Mouse (Mus musculus): ENCODE data around the gene Gli1. TPM values are rescaled to one million over a fixed set of nuclear protein-coding genes. Genes with fewer than 3 reads are reported as not detected.

Gli1 gene
- polyA plus RNA-seq, 1 experiment, result 1.00 TPM

GRCm38 (mm10) chr10:127325454-127326016 is 16.2 kb downstream of the Gli1 start:
- Histone ChIP-seq H3K4me3 (no peak overlapping the region), H3K36me3 (ENCODE audit: control insufficient read depth, insufficient read depth) (no peaks in the 10 kb centered on the region), H3K27me3 (ENCODE audit: control insufficient read depth, insufficient read depth, insufficient read length) (peaks cover 42% of the 10 kb centered on the region), H3ac (ENCODE audit: control insufficient read depth, insufficient read length) (no peak overlapping the region), H3K79me2 (ENCODE audit: control insufficient read depth, insufficient read depth) (no peaks in the 10 kb centered on the region), H3K4me2 (ENCODE audit: low read depth) (no peak overlapping the region)
- no peak for TF ChIP-seq REST (IDR thresholded peaks at IDR 0.05; ENCODE audit: insufficient read depth, insufficient read length)

GRCm38 (mm10) chr10:127324495-127324894 is 17.3 kb downstream of the Gli1 start:
- no peak overlapping the region for H3ac ChIP-seq (ENCODE audit: control insufficient read depth, insufficient read length)
- TF ChIP-seq POLR2AphosphoS2 (IDR thresholded peaks at IDR 0.05; ENCODE audit: insufficient read length, low read depth) (no peak), MYOG (IDR thresholded peaks at IDR 0.05; ENCODE audit: control insufficient read depth in 1 of 3, insufficient read depth in 1 of 3, insufficient read length in 2 of 3, low read depth in 2 of 3) (no peak), USF1 (IDR thresholded peaks at IDR 0.05; ENCODE audit: low read depth) (no peak), REST (IDR thresholded peaks at IDR 0.05; ENCODE audit: insufficient read depth, insufficient read length) (no peak), CEBPB (IDR thresholded peaks at IDR 0.05; ENCODE audit: insufficient read depth, poor library complexity, severe bottlenecking) (no peak), MYOD1 (IDR thresholded peaks at IDR 0.05; ENCODE audit: control insufficient read depth in 1 of 3, insufficient read length in 2 of 3, low read depth in 2 of 3) (no peak), MAX (IDR thresholded peaks at IDR 0.05; ENCODE audit: low read depth) (no peak), TCF3 (IDR thresholded peaks at IDR 0.05; ENCODE audit: insufficient read length, low read depth) (no peak), SRF (IDR thresholded peaks at IDR 0.05; ENCODE audit: control insufficient read depth, insufficient read length, low read depth) (no peak), TCF12 (IDR thresholded peaks at IDR 0.05; ENCODE audit: insufficient read depth, poor library complexity, severe bottlenecking) (no peak), E2F4 (IDR thresholded peaks at IDR 0.05; ENCODE audit: insufficient read depth) (no peak), POLR2A (IDR thresholded peaks at IDR 0.05; ENCODE audit: insufficient read length, low read depth) (no peak)
- no peaks in the 10 kb centered on the region for H3K36me3 ChIP-seq (ENCODE audit: control insufficient read depth, insufficient read depth)
- no peaks in the 10 kb centered on the region for H3K79me2 ChIP-seq (ENCODE audit: control insufficient read depth, insufficient read depth)
- H3K27me3 ChIP-seq (ENCODE audit: control insufficient read depth, insufficient read depth, insufficient read length), result peaks cover 42% of the 10 kb centered on the region
- H3K4me3 ChIP-seq, result no peak overlapping the region
- H3K4me2 ChIP-seq (ENCODE audit: low read depth), result no peak overlapping the region

DNA sequence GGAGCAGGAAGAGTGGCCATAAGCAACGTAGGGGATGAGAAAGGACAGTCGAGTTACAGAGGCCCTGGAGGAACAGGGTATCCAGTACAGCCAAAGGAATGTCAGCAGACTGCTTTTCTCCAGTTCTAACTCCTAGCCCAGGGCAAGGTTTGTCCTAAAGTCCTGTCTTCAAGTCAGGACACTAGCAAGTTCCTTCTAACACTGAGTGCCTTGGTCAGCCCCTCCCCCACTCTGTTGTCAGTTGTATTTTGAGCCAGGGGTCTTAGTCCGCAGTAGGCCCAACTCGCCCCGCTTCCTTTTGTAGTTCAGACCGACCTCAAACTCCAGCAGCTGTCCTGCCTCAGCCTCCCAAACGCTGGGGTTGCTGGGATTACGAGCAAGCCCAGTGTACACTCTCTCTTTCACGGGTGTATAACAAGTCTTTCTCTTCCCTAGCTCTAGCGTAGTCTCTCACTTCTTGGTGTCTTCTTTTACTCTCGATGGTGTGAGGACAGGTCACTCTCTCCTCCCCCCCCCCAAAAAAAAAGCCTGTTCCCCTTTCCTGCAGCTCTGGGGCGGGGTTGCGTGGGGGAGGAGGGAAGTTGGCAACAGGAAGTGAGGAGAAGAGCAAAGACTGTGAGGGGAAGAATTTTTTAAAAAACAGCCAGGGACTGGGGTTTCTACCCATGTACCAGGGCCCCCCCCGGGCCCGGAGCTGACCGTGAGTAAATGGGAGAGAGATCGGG is 18.5 kb downstream of the Gli1 start:
- Histone ChIP-seq H3K79me2 (ENCODE audit: control insufficient read depth, insufficient read depth) (no peaks in the 10 kb centered on the region), H3K36me3 (ENCODE audit: control insufficient read depth, insufficient read depth) (no peaks in the 10 kb centered on the region), H3K4me2 (ENCODE audit: low read depth) (no peak overlapping the region), H3K27me3 (ENCODE audit: control insufficient read depth, insufficient read depth, insufficient read length) (peaks cover 42% of the 10 kb centered on the region), H3K4me3 (no peak overlapping the region), H3ac (ENCODE audit: control insufficient read depth, insufficient read length) (no peak overlapping the region)
- TF ChIP-seq CEBPB (IDR thresholded peaks at IDR 0.05; ENCODE audit: insufficient read depth, poor library complexity, severe bottlenecking) (no peak), MAX (IDR thresholded peaks at IDR 0.05; ENCODE audit: low read depth) (no peak), TCF12 (IDR thresholded peaks at IDR 0.05; ENCODE audit: insufficient read depth, poor library complexity, severe bottlenecking) (no peak), MYOD1 (IDR thresholded peaks at IDR 0.05; ENCODE audit: control insufficient read depth in 1 of 3, insufficient read length in 2 of 3, low read depth in 2 of 3) (no peak), POLR2A (IDR thresholded peaks at IDR 0.05; ENCODE audit: insufficient read length, low read depth) (no peak), REST (IDR thresholded peaks at IDR 0.05; ENCODE audit: insufficient read depth, insufficient read length) (no peak), E2F4 (IDR thresholded peaks at IDR 0.05; ENCODE audit: insufficient read depth) (no peak), USF1 (IDR thresholded peaks at IDR 0.05; ENCODE audit: low read depth) (no peak), MYOG (IDR thresholded peaks at IDR 0.05; ENCODE audit: control insufficient read depth in 1 of 3, insufficient read depth in 1 of 3, insufficient read length in 2 of 3, low read depth in 2 of 3) (no peak), SRF (IDR thresholded peaks at IDR 0.05; ENCODE audit: control insufficient read depth, insufficient read length, low read depth) (no peak), TCF3 (IDR thresholded peaks at IDR 0.05; ENCODE audit: insufficient read length, low read depth) (no peak), POLR2AphosphoS2 (IDR thresholded peaks at IDR 0.05; ENCODE audit: insufficient read length, low read depth) (no peak)

DNA sequence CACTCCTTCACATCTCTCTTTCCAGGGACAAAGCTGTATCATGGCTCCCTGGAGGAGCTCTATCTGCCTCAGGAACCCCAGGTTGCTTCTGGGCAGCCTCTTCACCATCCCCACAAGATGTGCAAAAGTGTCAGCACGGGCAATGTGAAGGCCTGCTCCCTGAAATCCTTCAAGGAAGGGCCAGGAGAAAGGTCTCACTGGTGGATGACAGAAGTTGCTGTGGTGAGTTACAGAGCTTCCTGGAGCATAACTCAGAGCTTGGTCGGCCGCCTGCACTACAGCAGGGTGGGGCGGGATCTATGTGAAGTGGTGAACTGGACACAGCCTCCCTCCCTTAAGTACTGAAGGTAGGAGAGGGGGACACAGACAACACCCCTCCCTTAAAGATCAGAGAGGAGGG is 19.1 kb downstream of the Gli1 start:
- H3K79me2 ChIP-seq (ENCODE audit: control insufficient read depth, insufficient read depth), result no peaks in the 10 kb centered on the region

More for the DNA sequence above, 19.1 kb downstream of the Gli1 start:
- Histone ChIP-seq H3ac (ENCODE audit: control insufficient read depth, insufficient read length) (no peak overlapping the region), H3K27me3 (ENCODE audit: control insufficient read depth, insufficient read depth, insufficient read length) (peaks cover 38% of the 10 kb centered on the region), H3K4me3 (no peak overlapping the region), H3K4me2 (ENCODE audit: low read depth) (no peak overlapping the region), H3K36me3 (ENCODE audit: control insufficient read depth, insufficient read depth) (no peaks in the 10 kb centered on the region)
- TF ChIP-seq E2F4 (IDR thresholded peaks at IDR 0.05; ENCODE audit: insufficient read depth), result no peak
- TF ChIP-seq TCF12 (IDR thresholded peaks at IDR 0.05; ENCODE audit: insufficient read depth, poor library complexity, severe bottlenecking), result no peak
- TF ChIP-seq MYOD1 (IDR thresholded peaks at IDR 0.05; ENCODE audit: control insufficient read depth in 1 of 3, insufficient read length in 2 of 3, low read depth in 2 of 3), result no peak
- TF ChIP-seq POLR2AphosphoS2 (IDR thresholded peaks at IDR 0.05; ENCODE audit: insufficient read length, low read depth), result no peak
- no peak for TF ChIP-seq POLR2A (IDR thresholded peaks at IDR 0.05; ENCODE audit: insufficient read length, low read depth)
- TF ChIP-seq SRF (IDR thresholded peaks at IDR 0.05; ENCODE audit: control insufficient read depth, insufficient read length, low read depth), result no peak
- no peak for TF ChIP-seq CEBPB (IDR thresholded peaks at IDR 0.05; ENCODE audit: insufficient read depth, poor library complexity, severe bottlenecking)
- no peak for TF ChIP-seq MAX (IDR thresholded peaks at IDR 0.05; ENCODE audit: low read depth)
- TF ChIP-seq REST (IDR thresholded peaks at IDR 0.05; ENCODE audit: insufficient read depth, insufficient read length), result no peak
- TF ChIP-seq USF1 (IDR thresholded peaks at IDR 0.05; ENCODE audit: low read depth), result no peak

All from myocyte (in vitro differentiated cells).